Mouse (Mus musculus): ENCODE data around the gene Gm45716.

- TF ChIP-seq POLR2A (IDR thresholded peaks at IDR 0.05; ENCODE audit: low read depth, low read length) (no peak), CTCF (IDR thresholded peaks at IDR 0.05; ENCODE audit: extremely low read depth, insufficient read length, insufficient replicate concordance, low read depth, low read length) (no peak)
Observed at GRCm38 (mm10) chr11:90214246-90214645, 26.8 kb downstream of the Gm45716 start.
